Mouse (Mus musculus) frontal cortex, postnatal 25 days (tissue): ENCODE data around the gene Lypd9.
"Not testable (repeated sequence)": the region's sequence is repeated elsewhere in the genome, so short reads cannot be mapped to it uniquely, and the experiment has no call there.

Experiments
- DNase-seq, 2 experiments: peaks; one replicate each; pipeline ENCODE4 v3.0.0; 2022; ENCODE audit warnings: low spot score in 2 of 2

Gene Lypd9

GRCm38 (mm10) chr11:58452759-58453158, at the start of gene Lypd9:
Gene Lypd9 (minus strand): TSS chr11:58452923.
- DNase-seq: no peak

DNA sequence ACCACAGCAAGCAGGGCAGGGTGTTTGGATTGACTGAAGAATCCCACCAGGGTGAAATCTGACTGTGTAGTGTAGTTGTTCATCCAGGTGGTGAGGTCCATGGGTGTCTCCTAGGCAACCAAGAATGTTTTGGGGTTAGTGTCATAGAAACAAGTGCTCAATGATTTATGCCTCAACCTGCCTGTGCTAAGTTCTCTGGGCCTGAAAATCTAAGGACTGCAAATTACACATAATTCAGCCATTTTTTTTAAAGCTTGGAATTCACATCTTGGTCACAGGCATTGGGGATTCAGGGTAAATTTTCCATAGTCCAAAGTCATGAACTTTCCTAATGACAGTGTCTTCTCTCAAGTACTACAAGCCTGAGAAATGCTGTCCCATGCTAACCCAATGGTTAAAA, 49.7 kb upstream of the Lypd9 start, which contains the start of gene Olfr331:
Gene Olfr331 (minus strand): TSS at position 101 of the 400 bp plus-strand sequence.
- DNase-seq: not testable (repeated sequence)

DNA sequence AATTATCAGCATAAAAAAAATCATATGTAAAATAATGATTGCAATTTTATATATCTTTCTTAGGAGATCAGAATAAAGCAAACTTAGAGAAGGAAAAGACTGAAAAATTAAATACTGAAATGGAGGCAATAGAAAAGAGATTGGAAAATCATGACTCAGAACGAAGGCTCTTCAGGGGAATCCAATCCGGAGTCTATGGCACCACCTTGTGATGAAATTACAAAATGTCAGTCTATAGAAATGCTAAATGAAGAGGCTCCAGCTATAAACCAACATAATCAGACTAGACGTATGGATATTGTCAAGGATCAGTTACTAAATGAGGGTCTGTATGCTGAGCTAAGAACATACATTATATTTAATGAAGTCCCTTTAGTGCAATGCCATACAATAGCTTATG, 46.6 kb upstream of the Lypd9 start:
- no peak for DNase-seq

DNA sequence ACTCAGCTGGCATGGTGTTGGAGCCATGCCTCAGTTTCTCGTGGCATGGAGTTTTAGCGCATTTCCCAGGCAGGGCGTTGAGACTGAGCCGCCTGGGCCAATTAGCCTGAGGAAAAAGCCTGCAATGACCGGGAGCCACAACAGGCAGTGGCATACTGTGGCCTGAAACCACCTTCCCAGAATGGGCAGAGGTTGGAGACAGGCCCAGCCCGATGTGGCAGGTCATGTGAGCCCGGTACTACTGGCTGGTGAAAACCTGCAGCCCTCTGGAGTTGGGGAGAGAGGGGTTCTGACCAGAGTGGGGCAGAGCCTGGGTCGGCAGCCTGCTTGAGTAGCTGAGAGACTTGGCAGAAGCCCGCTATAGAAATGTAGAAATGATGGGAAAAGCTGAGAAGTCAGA, 46.0 kb upstream of the Lypd9 start:
- no peak for DNase-seq

DNA sequence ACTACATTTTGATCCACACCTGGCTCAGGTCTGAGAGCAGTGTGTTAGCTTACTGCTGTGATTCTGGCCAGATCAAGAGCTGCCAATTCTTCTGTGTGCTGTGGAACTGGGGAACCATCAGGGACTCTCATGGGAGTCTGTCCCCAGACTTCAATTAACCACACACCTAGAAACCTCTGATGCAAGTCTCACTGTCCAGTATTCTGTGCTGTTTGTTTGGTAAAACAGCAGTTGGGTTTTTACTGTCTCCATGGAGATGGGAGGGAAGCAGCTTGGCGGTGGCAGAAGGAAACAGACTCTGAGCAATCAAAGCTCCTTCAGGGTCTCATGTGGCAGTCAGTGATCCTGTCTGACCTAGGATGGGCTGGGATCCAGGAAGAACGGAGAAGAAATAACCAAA, 39.7 kb upstream of the Lypd9 start, which contains the start of gene Olfr332:
Gene Olfr332 (minus strand): TSS at position 101 of the 400 bp plus-strand sequence.
- no peak for DNase-seq

GRCm38 (mm10) chr11:58462170-58462569, 9.4 kb upstream of the Lypd9 start, which contains the start of gene Olfr30:
Gene Olfr30 (minus strand): TSS chr11:58462270.
- no peak for DNase-seq

GRCm38 (mm10) chr11:58453592-58453991, 869 bp upstream of the Lypd9 start:
- DNase-seq: no peak

DNA sequence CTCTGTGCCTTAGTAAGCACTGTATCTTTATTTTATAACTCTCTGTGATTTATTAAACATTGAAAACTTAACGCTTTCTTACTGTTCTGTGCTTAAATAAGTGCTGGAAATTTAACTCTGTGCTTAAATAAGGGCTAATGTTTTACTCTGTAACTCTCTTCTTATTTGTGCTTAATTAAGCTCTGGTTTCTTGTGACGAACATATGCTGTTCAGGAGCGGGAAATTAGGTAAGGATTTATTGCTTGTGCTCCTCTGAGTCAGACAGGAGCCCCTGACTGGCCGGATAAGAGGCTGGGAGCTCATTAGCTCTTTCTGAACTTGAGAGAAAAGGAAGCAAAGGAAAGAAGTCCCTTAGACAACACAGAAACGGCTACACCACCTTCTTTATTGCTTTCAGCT, 14.9 kb downstream of the Lypd9 start:
- DNase-seq: no peak

DNA sequence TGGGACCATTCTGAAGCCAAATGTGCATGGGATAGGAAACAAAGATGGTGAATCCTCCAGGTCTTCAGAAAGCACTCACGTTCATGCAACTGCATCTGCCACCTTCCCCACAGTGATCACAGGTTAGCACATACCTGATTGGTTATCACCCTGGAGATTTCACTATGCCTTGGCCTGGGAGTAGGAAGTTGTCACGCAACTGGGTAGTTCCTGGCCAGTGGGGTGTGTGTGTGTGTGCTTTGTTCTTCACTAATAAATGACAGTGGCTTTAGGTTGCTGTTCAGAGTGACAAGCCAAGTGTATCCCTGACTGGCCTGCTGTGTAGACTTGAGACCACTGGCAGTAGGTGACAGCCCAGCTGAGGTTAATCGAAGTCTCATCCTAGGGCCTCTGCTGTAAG, 20.5 kb downstream of the Lypd9 start, which contains the start of gene Gm12253:
Gene Gm12253 (plus strand): TSS at position 301 of the 400 bp plus-strand sequence.
- DNase-seq: no peak

DNA sequence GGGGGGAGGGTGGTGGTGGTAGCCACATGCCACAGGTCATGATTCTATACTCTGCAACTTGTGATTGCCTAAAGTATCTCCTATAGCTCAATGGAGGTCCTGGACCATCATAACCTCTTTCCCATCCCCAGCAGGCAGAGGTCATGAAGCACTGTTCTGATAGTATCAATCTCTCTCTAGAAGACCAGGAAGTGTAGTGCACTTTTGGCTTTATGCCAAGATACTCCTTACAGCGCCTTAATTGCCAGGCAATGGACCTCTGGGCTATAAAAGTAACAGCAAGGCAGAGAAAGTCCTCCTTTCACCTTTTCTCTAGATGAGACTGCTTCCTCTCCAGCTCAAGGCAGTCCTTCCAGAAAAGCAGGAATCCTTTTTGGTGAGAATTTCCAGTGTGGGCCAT, 31.9 kb downstream of the Lypd9 start, which contains the start of gene 1810065E05Rik:
Gene 1810065E05Rik (plus strand): TSS at position 297 of the 400 bp plus-strand sequence.
- no peak for DNase-seq

DNA sequence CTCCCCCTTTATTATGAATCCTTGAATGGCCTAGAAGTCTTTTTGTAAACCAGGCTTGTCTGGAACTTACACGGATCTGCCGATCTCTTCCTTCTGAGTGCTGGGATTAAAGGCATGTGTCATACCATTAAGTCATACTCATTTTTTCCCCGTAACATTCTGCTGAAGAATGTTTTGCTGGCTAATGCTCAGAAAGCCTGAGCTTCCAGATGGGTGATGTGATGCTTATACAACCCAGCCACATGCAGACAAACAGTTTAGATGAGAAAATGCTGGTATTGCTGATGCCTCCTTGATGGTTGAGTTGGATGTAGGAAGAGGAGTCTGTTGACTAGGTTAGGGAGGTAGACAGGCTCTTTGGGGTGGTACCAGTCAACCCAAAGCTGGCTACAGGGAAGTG, 34.4 kb downstream of the Lypd9 start:
- no peak for DNase-seq

GRCm38 (mm10) chr11:58408066-58408465, 44.7 kb downstream of the Lypd9 start:
- no peak for DNase-seq

DNA sequence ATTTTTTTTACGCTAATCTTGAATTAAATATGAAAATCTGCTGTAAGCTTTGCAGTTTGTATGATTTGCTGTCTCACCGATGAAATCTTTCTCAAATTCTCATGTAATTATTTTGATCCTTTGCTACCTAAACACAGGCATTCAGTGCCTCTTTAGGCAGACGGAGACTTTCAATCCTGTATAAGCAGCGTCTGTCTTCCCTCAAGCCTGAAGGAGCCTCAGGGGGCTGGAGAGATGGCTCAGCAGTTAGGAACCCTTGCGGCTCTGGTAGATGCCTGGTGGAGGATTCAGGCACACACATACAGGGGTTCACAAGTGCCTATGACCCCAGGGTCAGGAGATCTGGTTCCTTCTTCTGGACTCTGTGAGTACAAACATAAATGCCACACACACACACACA, 52.1 kb downstream of the Lypd9 start:
- DNase-seq: no peak

DNA sequence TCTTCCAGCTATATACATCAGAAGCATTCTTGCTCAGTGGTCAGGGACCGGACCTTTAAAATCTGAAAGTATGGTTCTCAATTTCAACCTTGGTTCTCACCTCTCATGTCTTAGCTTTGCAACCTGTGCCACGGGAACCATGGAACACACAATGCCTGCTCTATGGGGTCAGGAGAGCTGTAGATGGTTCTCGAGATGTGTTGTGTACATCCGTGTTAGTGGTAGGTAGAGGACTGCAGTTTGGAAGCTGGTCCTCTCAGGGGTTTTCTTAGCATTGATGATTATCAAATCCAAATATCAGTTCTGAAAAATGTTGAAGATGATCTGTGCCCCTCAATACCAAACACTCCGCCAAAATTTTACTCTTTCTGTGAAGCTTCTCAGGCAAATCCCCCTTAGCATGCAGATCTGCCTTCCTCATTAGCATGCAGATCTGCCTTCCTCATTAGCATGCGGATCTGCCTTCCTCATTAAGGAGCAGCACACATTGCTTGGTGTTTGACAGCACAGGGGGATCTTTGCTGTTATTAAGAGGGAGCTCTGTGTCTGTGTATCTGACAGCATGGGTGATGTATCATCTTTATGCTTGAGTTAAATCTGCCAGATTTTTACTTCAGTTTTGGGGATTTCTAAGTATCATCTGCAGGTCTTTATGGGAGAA, 52.6 kb downstream of the Lypd9 start:
- DNase-seq: no peak
